Mouse (Mus musculus): Measurements from ENCODE around the gene Psmb1. TPM values are rescaled to one million over a fixed set of nuclear protein-coding genes. Genes with fewer than 3 reads are reported as not detected.
A peak's percentile ranks its signal among the peaks of the same experiment; 100 is the strongest.

The Psmb1 gene
- polyA plus RNA-seq, 1 experiment from 2014 or later, result 251 TPM

GRCm38 (mm10) chr17:15528887-15529286 lies 29.3 kb upstream of the Psmb1 start:
- no peak for ATAC-seq (replicated peaks; ENCODE audit: low FRiP score)
- peaks cover 6% of the 10 kb centered on the region; the same call in 1 of the 2 replicates for H3K36me3 ChIP-seq (ENCODE audit: control insufficient read depth, insufficient read depth, low read length)
- WGBS, result 59% methylated on average over 2 of the region's 2 CpGs

GRCm38 (mm10) chr17:15527811-15528136 lies 28.2 kb upstream of the Psmb1 start:
- 43% methylated on average over 3 of the region's 3 CpGs for WGBS
- Histone ChIP-seq H3K36me3 (ENCODE audit: control insufficient read depth, insufficient read depth, low read length) (peaks cover 6% of the 10 kb centered on the region; the same call in 1 of the 2 replicates), H3K4me2 (peak overlapping the region; percentile 92), H3K27me3 (replicated peaks; ENCODE audit: control insufficient read depth, insufficient read depth, low read length) (no peaks in the 10 kb centered on the region), H3K27ac (ENCODE audit: low read depth, low read length) (peak overlapping the region; percentile 79; the same call in 1 of the 2 replicates), H3K9me3 (ENCODE audit: control insufficient read depth, low read length) (no peaks in the 10 kb centered on the region), H3K4me3 (ENCODE audit: low read depth, low read length) (peak overlapping the region; percentile 93), H3K9ac (ENCODE audit: low read depth, low read length) (peak overlapping the region; percentile 93), H3K4me1 (replicated peaks; ENCODE audit: control insufficient read depth, insufficient read depth, low read length) (peaks cover 11% of the 10 kb centered on the region; the same call in 1 of the 2 replicates)
- ATAC-seq (replicated peaks; ENCODE audit: low FRiP score), result no peak
- DNase-seq (ENCODE audit: low spot score), result no peak

More at GRCm38 (mm10) chr17:15528887-15529286, 29.3 kb upstream of the Psmb1 start:
- no peak overlapping the region for H3K4me3 ChIP-seq (ENCODE audit: low read depth, low read length)
- no peak overlapping the region for H3K4me2 ChIP-seq
- peaks cover 11% of the 10 kb centered on the region; the same call in 1 of the 2 replicates for H3K4me1 ChIP-seq (replicated peaks; ENCODE audit: control insufficient read depth, insufficient read depth, low read length)
- H3K9me3 ChIP-seq (ENCODE audit: control insufficient read depth, low read length), result no peaks in the 10 kb centered on the region
- no peak for DNase-seq (ENCODE audit: low spot score)
- no peak overlapping the region for H3K9ac ChIP-seq (ENCODE audit: low read depth, low read length)
- H3K27ac ChIP-seq (ENCODE audit: low read depth, low read length), result no peak overlapping the region
- no peaks in the 10 kb centered on the region for H3K27me3 ChIP-seq (replicated peaks; ENCODE audit: control insufficient read depth, insufficient read depth, low read length)

- H3K36me3 ChIP-seq (ENCODE audit: control insufficient read depth, insufficient read depth, low read length), result peaks cover 6% of the 10 kb centered on the region; the same call in 1 of the 2 replicates
- H3K4me2 ChIP-seq, result peak within 1 kb of the TSS; percentile 92
- peak within 1 kb of the TSS; percentile 93 for H3K9ac ChIP-seq (ENCODE audit: low read depth, low read length)
- DNase-seq (ENCODE audit: low spot score) (peak; percentile 97), ATAC-seq (replicated peaks; ENCODE audit: low FRiP score) (peak; percentile 99)
- H3K4me1 ChIP-seq (replicated peaks; ENCODE audit: control insufficient read depth, insufficient read depth, low read length), result peaks cover 11% of the 10 kb centered on the region; the same call in 1 of the 2 replicates
- 1% methylated on average over 54 of the region's 55 CpGs for WGBS
- no peaks in the 10 kb centered on the region for H3K9me3 ChIP-seq (ENCODE audit: control insufficient read depth, low read length)
- no peaks in the 10 kb centered on the region for H3K27me3 ChIP-seq (replicated peaks; ENCODE audit: control insufficient read depth, insufficient read depth, low read length)
- H3K27ac ChIP-seq (ENCODE audit: low read depth, low read length), result peak within 1 kb of the TSS; percentile 79
- peak within 1 kb of the TSS; percentile 93 for H3K4me3 ChIP-seq (ENCODE audit: low read depth, low read length)
Observed at GRCm38 (mm10) chr17:15526986-15527810, 27.6 kb upstream of the Psmb1 start, which contains the start of gene Pdcd2. Gene Pdcd2 (minus strand): TSS chr17:15527301.

DNA sequence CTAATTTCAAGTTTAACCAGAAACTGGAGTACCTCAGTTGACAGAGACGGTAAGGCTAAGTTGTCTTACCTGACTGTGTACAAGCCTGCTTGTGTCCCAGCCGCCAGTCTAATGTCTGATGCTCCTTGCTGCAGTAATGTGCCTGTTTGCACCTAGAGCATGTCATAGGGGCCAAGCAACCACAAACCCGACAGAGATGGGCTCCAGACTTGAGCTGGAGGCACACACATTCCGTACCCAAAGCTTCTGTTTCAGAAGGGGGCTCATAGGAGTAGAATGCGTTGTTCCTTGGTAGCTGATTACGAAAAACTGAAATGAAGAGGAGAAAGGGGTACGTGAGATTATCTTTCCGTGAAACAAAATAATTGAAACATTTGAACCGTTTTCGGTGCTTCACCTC lies 26.8 kb upstream of the Psmb1 start:
- peak overlapping the region; percentile 92 for H3K4me2 ChIP-seq
- peak overlapping the region; percentile 93 for H3K9ac ChIP-seq (ENCODE audit: low read depth, low read length)
- DNase-seq (ENCODE audit: low spot score) (no peak), ATAC-seq (replicated peaks; ENCODE audit: low FRiP score) (no peak)
- peak overlapping the region; percentile 93 for H3K4me3 ChIP-seq (ENCODE audit: low read depth, low read length)
- no peaks in the 10 kb centered on the region for H3K27me3 ChIP-seq (replicated peaks; ENCODE audit: control insufficient read depth, insufficient read depth, low read length)
- no peaks in the 10 kb centered on the region for H3K9me3 ChIP-seq (ENCODE audit: control insufficient read depth, low read length)
- peaks cover 10% of the 10 kb centered on the region; the same call in 1 of the 2 replicates for H3K36me3 ChIP-seq (ENCODE audit: control insufficient read depth, insufficient read depth, low read length)
- peaks cover 11% of the 10 kb centered on the region; the same call in 1 of the 2 replicates for H3K4me1 ChIP-seq (replicated peaks; ENCODE audit: control insufficient read depth, insufficient read depth, low read length)
- WGBS, result 12% methylated on average over 10 of the region's 10 CpGs
- no peak overlapping the region for H3K27ac ChIP-seq (ENCODE audit: low read depth, low read length)

- Histone ChIP-seq H3K36me3 (ENCODE audit: control insufficient read depth, insufficient read depth, low read length) (peaks cover 48% of the 10 kb centered on the region), H3K27ac (ENCODE audit: low read depth, low read length) (no peak overlapping the region), H3K4me2 (no peak overlapping the region), H3K4me3 (ENCODE audit: low read depth, low read length) (no peak overlapping the region), H3K4me1 (replicated peaks; ENCODE audit: control insufficient read depth, insufficient read depth, low read length) (no peaks in the 10 kb centered on the region), H3K27me3 (replicated peaks; ENCODE audit: control insufficient read depth, insufficient read depth, low read length) (no peaks in the 10 kb centered on the region), H3K9me3 (ENCODE audit: control insufficient read depth, low read length) (no peaks in the 10 kb centered on the region), H3K9ac (ENCODE audit: low read depth, low read length) (no peak overlapping the region)
- DNase-seq (ENCODE audit: low spot score) (no peak), ATAC-seq (replicated peaks; ENCODE audit: low FRiP score) (no peak)
- 79% methylated on average over 1 of the region's 1 CpGs for WGBS
Observed at GRCm38 (mm10) chr17:15518766-15519165, 19.2 kb upstream of the Psmb1 start.

DNA sequence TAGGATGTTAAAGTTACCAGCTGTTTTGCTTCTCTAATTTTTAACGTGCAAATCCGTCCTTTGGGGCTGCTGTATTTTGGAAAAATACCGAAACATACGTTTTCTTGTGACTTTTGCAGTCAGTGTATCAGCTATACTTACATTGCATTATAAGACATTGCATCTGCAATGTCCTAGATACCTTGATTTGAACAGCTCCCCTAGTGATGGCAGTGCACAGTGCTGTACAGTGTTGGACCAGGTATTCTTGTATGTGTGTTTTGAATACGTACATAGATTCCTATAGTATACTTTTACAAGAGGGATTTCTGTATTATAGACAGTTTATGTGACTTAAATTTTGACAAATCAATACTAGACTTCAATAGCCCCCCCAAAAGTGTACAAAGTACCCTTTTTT lies 18.6 kb upstream of the Psmb1 start:
- DNase-seq (ENCODE audit: low spot score) (no peak), ATAC-seq (replicated peaks; ENCODE audit: low FRiP score) (no peak)
- no peaks in the 10 kb centered on the region for H3K9me3 ChIP-seq (ENCODE audit: control insufficient read depth, low read length)
- H3K27ac ChIP-seq (ENCODE audit: low read depth, low read length), result no peak overlapping the region
- H3K27me3 ChIP-seq (replicated peaks; ENCODE audit: control insufficient read depth, insufficient read depth, low read length), result no peaks in the 10 kb centered on the region
- H3K4me1 ChIP-seq (replicated peaks; ENCODE audit: control insufficient read depth, insufficient read depth, low read length), result no peaks in the 10 kb centered on the region
- H3K9ac ChIP-seq (ENCODE audit: low read depth, low read length), result no peak overlapping the region
- H3K4me3 ChIP-seq (ENCODE audit: low read depth, low read length), result no peak overlapping the region
- H3K4me2 ChIP-seq, result no peak overlapping the region
- peaks cover 52% of the 10 kb centered on the region for H3K36me3 ChIP-seq (ENCODE audit: control insufficient read depth, insufficient read depth, low read length)
- WGBS, result 91% methylated on average over 5 of the region's 5 CpGs

GRCm38 (mm10) chr17:15517776-15518175 lies 18.2 kb upstream of the Psmb1 start:
- H3K4me2 ChIP-seq, result no peak overlapping the region
- H3K4me3 ChIP-seq (ENCODE audit: low read depth, low read length), result no peak overlapping the region
- H3K4me1 ChIP-seq (replicated peaks; ENCODE audit: control insufficient read depth, insufficient read depth, low read length), result no peaks in the 10 kb centered on the region
- no peaks in the 10 kb centered on the region for H3K9me3 ChIP-seq (ENCODE audit: control insufficient read depth, low read length)
- H3K27me3 ChIP-seq (replicated peaks; ENCODE audit: control insufficient read depth, insufficient read depth, low read length), result no peaks in the 10 kb centered on the region
- H3K36me3 ChIP-seq (ENCODE audit: control insufficient read depth, insufficient read depth, low read length), result peaks cover 52% of the 10 kb centered on the region
- 66% methylated on average over 5 of the region's 5 CpGs for WGBS
- no peak overlapping the region for H3K9ac ChIP-seq (ENCODE audit: low read depth, low read length)
- ATAC-seq (replicated peaks; ENCODE audit: low FRiP score) (0 out of 2 replicates have a peak, but pooled peaks have one; percentile 23), DNase-seq (ENCODE audit: low spot score) (no peak)
- no peak overlapping the region for H3K27ac ChIP-seq (ENCODE audit: low read depth, low read length)

- Histone ChIP-seq H3K9me3 (ENCODE audit: control insufficient read depth, low read length) (no peaks in the 10 kb centered on the region), H3K36me3 (ENCODE audit: control insufficient read depth, insufficient read depth, low read length) (peaks cover 72% of the 10 kb centered on the region), H3K27ac (ENCODE audit: low read depth, low read length) (no peak overlapping the region), H3K4me3 (ENCODE audit: low read depth, low read length) (no peak overlapping the region), H3K4me1 (replicated peaks; ENCODE audit: control insufficient read depth, insufficient read depth, low read length) (no peaks in the 10 kb centered on the region), H3K9ac (ENCODE audit: low read depth, low read length) (no peak overlapping the region), H3K27me3 (replicated peaks; ENCODE audit: control insufficient read depth, insufficient read depth, low read length) (no peaks in the 10 kb centered on the region), H3K4me2 (no peak overlapping the region)
- DNase-seq (ENCODE audit: low spot score) (no peak), ATAC-seq (replicated peaks; ENCODE audit: low FRiP score) (no peak)
- 85% methylated on average over 2 of the region's 2 CpGs for WGBS
Observed at GRCm38 (mm10) chr17:15510694-15511093, 11.1 kb upstream of the Psmb1 start.

- WGBS, result 44% methylated on average over 7 of the region's 7 CpGs
- no peaks in the 10 kb centered on the region for H3K27me3 ChIP-seq (replicated peaks; ENCODE audit: control insufficient read depth, insufficient read depth, low read length)
- peak overlapping the region; percentile 87 for H3K4me2 ChIP-seq
- H3K9ac ChIP-seq (ENCODE audit: low read depth, low read length), result peak overlapping the region; percentile 90
- no peaks in the 10 kb centered on the region for H3K9me3 ChIP-seq (ENCODE audit: control insufficient read depth, low read length)
- H3K4me1 ChIP-seq (replicated peaks; ENCODE audit: control insufficient read depth, insufficient read depth, low read length), result peaks cover 25% of the 10 kb centered on the region
- H3K4me3 ChIP-seq (ENCODE audit: low read depth, low read length), result peak overlapping the region; percentile 89
- no peak for ATAC-seq (replicated peaks; ENCODE audit: low FRiP score)
- DNase-seq (ENCODE audit: low spot score), result no peak
- H3K27ac ChIP-seq (ENCODE audit: low read depth, low read length), result peak overlapping the region; percentile 54; the same call in 1 of the 2 replicates
- peaks cover 8% of the 10 kb centered on the region for H3K36me3 ChIP-seq (ENCODE audit: control insufficient read depth, insufficient read depth, low read length)
Observed at GRCm38 (mm10) chr17:15498753-15499113, 818 bp downstream of the Psmb1 start.
